In the genomic region with DNA sequence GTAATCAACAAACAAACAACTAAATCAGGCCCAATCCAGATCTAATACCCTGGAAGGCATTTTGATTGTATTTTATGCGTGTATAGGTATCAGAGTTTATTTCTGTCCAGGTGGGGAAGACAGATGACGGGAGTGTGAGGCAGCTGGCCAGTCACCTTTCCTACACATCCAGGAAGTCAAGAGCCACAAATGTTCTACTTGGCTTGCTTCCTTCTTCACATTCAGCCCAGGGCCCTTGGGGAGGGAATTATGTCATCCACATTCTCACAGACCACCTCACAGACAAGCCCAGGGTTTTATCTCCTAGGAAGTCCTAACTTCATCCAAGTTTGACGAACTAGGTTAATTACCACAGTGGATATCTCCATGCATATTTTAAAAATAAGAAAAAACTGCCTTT, we compare ENCODE assay signal across 10 mouse cellular contexts.
DNase-seq lines count a peak whose midpoint lies in the region; ATAC-seq and TF ChIP-seq lines count a peak whose summit lies in the region.
"Had no signal": no experiment of that assay in that cellular context is flagged by ENCODE, and none has a peak within 500 bp of the region (broad histone marks: within the 10 kb centered on the region; RNA-seq: fewer than 3 reads in every experiment).

No protein-coding gene starts in this region.

- H3K27ac ChIP-seq in midbrain, embryonic 14.5 days (replicated peaks; ENCODE audit: low read depth, low read length) = 0 out of 2 replicates have a peak overlapping the region, but pooled peaks have one; percentile 8
- H3K27ac ChIP-seq in midbrain, embryonic 15.5 days = no peak overlapping the region
- peak overlapping the region; percentile 75 for H3K27ac ChIP-seq in heart, embryonic 13.5 days (replicated peaks)
- H3K27ac ChIP-seq in olfactory bulb, adult 2 months (ENCODE audit: insufficient read depth, low read depth, low read length) = peak overlapping the region; percentile 93
- H3K27ac ChIP-seq: embryonic facial prominence, embryonic 13.5 days had no signal

- no peak overlapping the region for H3K4me3 ChIP-seq in midbrain, embryonic 14.5 days (replicated peaks; ENCODE audit: low read depth, low read length)
- H3K4me3 ChIP-seq in midbrain, embryonic 15.5 days = no peak overlapping the region
- H3K4me3 ChIP-seq in heart, embryonic 13.5 days = no peak overlapping the region
- no peak overlapping the region for H3K4me3 ChIP-seq in olfactory bulb, adult 2 months (ENCODE audit: insufficient read depth, low read depth, low read length)
- H3K4me3 ChIP-seq: embryonic facial prominence, embryonic 13.5 days had no signal

- intact Hi-C loops in heart, postnatal 36 days (cut with DNase I) = loop anchor here (5.0 kb wide), 2 partner anchors 65 to 140 kb away; no protein-coding TSS in a partner anchor

- no peak for TF ChIP-seq POLR2A in olfactory bulb, adult 2 months (IDR thresholded peaks at IDR 0.05; ENCODE audit: insufficient read depth, low read depth, low read length)

- no peak for ATAC-seq in midbrain, embryonic 14.5 days (ENCODE audit: low FRiP score, low TSS enrichment)
- no peak for ATAC-seq in midbrain, embryonic 15.5 days (replicated peaks)
- ATAC-seq in heart, embryonic 13.5 days (ENCODE audit: extremely low read depth, insufficient number of reproducible peaks, low FRiP score, low TSS enrichment) = no peak

- no peak overlapping the region for H3K4me2 ChIP-seq in midbrain, embryonic 14.5 days (ENCODE audit: low read length)
- no peak overlapping the region for H3K4me2 ChIP-seq in midbrain, embryonic 15.5 days
- peak overlapping the region; percentile 31; the same call in 1 of the 2 replicates for H3K4me2 ChIP-seq in heart, embryonic 13.5 days
- H3K4me2 ChIP-seq: embryonic facial prominence, embryonic 13.5 days had no signal

- no peaks in the 10 kb centered on the region for H3K9me3 ChIP-seq in midbrain, embryonic 14.5 days (ENCODE audit: control insufficient read depth, low read length)
- no peaks in the 10 kb centered on the region for H3K9me3 ChIP-seq in midbrain, embryonic 15.5 days
- H3K9me3 ChIP-seq in heart, embryonic 13.5 days = no peaks in the 10 kb centered on the region
- H3K9me3 ChIP-seq: embryonic facial prominence, embryonic 13.5 days had no signal

- H3K36me3 ChIP-seq in midbrain, embryonic 14.5 days (ENCODE audit: control insufficient read depth, insufficient read depth, low read length) = no peaks in the 10 kb centered on the region
- H3K36me3 ChIP-seq in midbrain, embryonic 15.5 days (replicated peaks) = no peaks in the 10 kb centered on the region
- no peaks in the 10 kb centered on the region for H3K36me3 ChIP-seq in heart, embryonic 13.5 days
- H3K36me3 ChIP-seq: embryonic facial prominence, embryonic 13.5 days had no signal

- H3K4me1 ChIP-seq in midbrain, embryonic 14.5 days (ENCODE audit: control insufficient read depth, insufficient read depth, low read length) = no peaks in the 10 kb centered on the region; the same call in 1 of the 2 replicates
- H3K4me1 ChIP-seq in midbrain, embryonic 15.5 days = peaks cover 10% of the 10 kb centered on the region
- peaks cover 26% of the 10 kb centered on the region for H3K4me1 ChIP-seq in heart, embryonic 13.5 days
- peaks cover 8% of the 10 kb centered on the region for H3K4me1 ChIP-seq in olfactory bulb, adult 2 months (ENCODE audit: control insufficient read depth, insufficient read depth, low read length)

- TF ChIP-seq CTCF in olfactory bulb, adult 2 months (IDR thresholded peaks at IDR 0.05; ENCODE audit: insufficient read depth, low read depth, low read length) = no peak

- no peaks in the 10 kb centered on the region for H3K27me3 ChIP-seq in midbrain, embryonic 14.5 days (ENCODE audit: control insufficient read depth, insufficient read depth, low read length)
- no peaks in the 10 kb centered on the region for H3K27me3 ChIP-seq in midbrain, embryonic 15.5 days (replicated peaks)
- H3K27me3 ChIP-seq in heart, embryonic 13.5 days (replicated peaks) = no peaks in the 10 kb centered on the region
- H3K27me3 ChIP-seq: embryonic facial prominence, embryonic 13.5 days had no signal

- 76% methylated on average over 3 of the region's 3 CpGs for WGBS in midbrain, embryonic 14.5 days
- 74% methylated on average over 3 of the region's 3 CpGs for WGBS in midbrain, embryonic 15.5 days
- WGBS in heart, embryonic 13.5 days = 61% methylated on average over 3 of the region's 3 CpGs
- WGBS in olfactory bulb, adult 2 months = 61% methylated on average over 3 of the region's 3 CpGs

- peak; percentile 40 for DNase-seq in heart, adult 8-10 months (ENCODE audit: low spot score)
- DNase-seq in heart, postnatal 36 days = no peak
- DNase-seq in midbrain, embryonic 14.5 days = no peak
- DNase-seq in kidney, postnatal 10 days = no peak
- DNase-seq: cerebellum, adult 2 months; lung, adult 2 months had no signal

- no peak overlapping the region for H3K9ac ChIP-seq in midbrain, embryonic 14.5 days (replicated peaks; ENCODE audit: low read length)
- no peak overlapping the region for H3K9ac ChIP-seq in midbrain, embryonic 15.5 days
- no peak overlapping the region for H3K9ac ChIP-seq in heart, embryonic 13.5 days
- H3K9ac ChIP-seq: embryonic facial prominence, embryonic 13.5 days had no signal
